Mouse (Mus musculus): ENCODE data around the gene Adamts2.

GRCm38 (mm10) chr11:50750983-50751585, 149.2 kb downstream of the Adamts2 start:
- no peak for TF ChIP-seq CTCF (IDR thresholded peaks at IDR 0.05; ENCODE audit: low read depth)
- TF ChIP-seq EP300 (optimal IDR thresholded peaks at IDR 0.05) = no peak

Measured in stomach, postnatal 0 days (tissue).